Mouse (Mus musculus) megakaryocyte, adult 5-6 weeks (primary cell): ENCODE results near the gene Mcl1. TPM values are rescaled to one million over a fixed set of nuclear protein-coding genes. Genes with fewer than 3 reads are reported as not detected.

Source experiments
- ATAC-seq: 2 replicates; pipeline ENCODE4 v1.8.0; 2016; ENCODE audit warnings: mild to moderate bottlenecking, inconsistent platforms; ENCODE audit not compliant: poor library complexity, severe bottlenecking
- total RNA-seq, 2 experiments: library from RNA; stranded (forward) in 1 of 2; stranded (reverse) in 1 of 2; fragments of 153-499, 151-499 nt in 1 of 2; fragments of 221-1000, 200-1000 nt in 1 of 2; gene quantifications; 2 replicates each; pipeline versions ENCODE4 v1.2.3 to v1.2.4; 2015 to 2017

The Mcl1 gene
- total RNA-seq, 2 experiments from 2014 or later = 343 to 463 TPM

- peak; percentile 80 for ATAC-seq
Measured at GRCm38 (mm10) chr3:95706273-95706672, 47.7 kb downstream of the Mcl1 start.

GRCm38 (mm10) chr3:95707497-95707896 is 48.9 kb downstream of the Mcl1 start:
- peak; percentile 75 for ATAC-seq

- ATAC-seq = peak; percentile 73
Measured at GRCm38 (mm10) chr3:95709044-95709443, 50.5 kb downstream of the Mcl1 start.

DNA sequence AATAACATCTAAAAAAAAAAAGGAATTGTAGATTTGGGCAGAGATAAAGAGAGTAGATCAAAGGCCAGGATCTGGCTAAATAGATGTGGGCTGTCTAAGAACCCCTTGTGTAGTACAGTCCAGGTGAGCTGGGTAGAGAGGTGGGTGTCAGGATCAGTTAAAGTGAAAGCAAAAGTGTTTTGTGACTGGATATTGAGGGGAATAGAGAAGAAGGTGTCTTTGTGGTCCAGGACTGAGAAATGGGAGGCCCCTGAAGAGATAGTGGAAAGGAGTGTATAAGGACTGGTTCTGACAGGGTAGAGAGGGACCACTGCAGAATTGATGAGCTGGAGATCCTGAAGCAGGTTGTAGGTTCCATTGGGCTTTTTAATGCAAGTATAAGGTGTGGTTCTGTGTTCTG is 51.4 kb downstream of the Mcl1 start:
- ATAC-seq = no peak

Other genes with a start within 250 kb of the Mcl1 start
- 26.8 and 30.6 TPM in 2 replicates for gene Arnt, start 224.4 kb upstream of the Mcl1 start, total RNA-seq (2015)
- gene Arnt, start 224.4 kb upstream of the Mcl1 start, total RNA-seq (2017) = 27.8 and 36.1 TPM in 2 replicates
- 0.11 TPM in 1 of 2 replicates, not detected in the other for gene Ctsk, start 159.5 kb upstream of the Mcl1 start, total RNA-seq (2015)
- gene Ctsk, start 159.5 kb upstream of the Mcl1 start, total RNA-seq (2017) = 0.33 and 0.62 TPM in 2 replicates
- 1,196 and 1,415 TPM in 2 replicates for gene Ctss, start 132.0 kb upstream of the Mcl1 start, total RNA-seq (2015)
- gene Ctss, start 132.0 kb upstream of the Mcl1 start, total RNA-seq (2017) = 1,721 and 1,924 TPM in 2 replicates
- not detected in 2 replicates for gene Hormad1, start 99.1 kb upstream of the Mcl1 start, total RNA-seq (2015)
- gene Hormad1, start 99.1 kb upstream of the Mcl1 start, total RNA-seq (2017) = 0.48 TPM in 1 of 2 replicates, not detected in the other
- gene Golph3l, start 69.9 kb upstream of the Mcl1 start, total RNA-seq (2015) = 53.2 and 56.8 TPM in 2 replicates
- 55.5 and 56.5 TPM in 2 replicates for gene Golph3l, start 69.9 kb upstream of the Mcl1 start, total RNA-seq (2017)
- 54.7 and 64.2 TPM in 2 replicates for gene Ensa, start 33.8 kb upstream of the Mcl1 start, total RNA-seq (2015)
- 94.3 and 94.8 TPM in 2 replicates for gene Ensa, start 33.8 kb upstream of the Mcl1 start, total RNA-seq (2017)
- gene Adamtsl4, start 29.1 kb downstream of the Mcl1 start, total RNA-seq (2015) = 0.85 and 1.3 TPM in 2 replicates
- 0.59 and 0.77 TPM in 2 replicates for gene Adamtsl4, start 29.1 kb downstream of the Mcl1 start, total RNA-seq (2017)
- 3.6 and 7.3 TPM in 2 replicates for gene Ecm1, start 80.8 kb downstream of the Mcl1 start, total RNA-seq (2015)
- gene Ecm1, start 80.8 kb downstream of the Mcl1 start, total RNA-seq (2017) = 1.0 and 1.9 TPM in 2 replicates
- gene Tars2, start 101.4 kb downstream of the Mcl1 start, total RNA-seq (2015) = 10.2 and 10.7 TPM in 2 replicates
- 14.4 and 15.0 TPM in 2 replicates for gene Tars2, start 101.4 kb downstream of the Mcl1 start, total RNA-seq (2017)
- gene Rprd2, start 160.1 kb downstream of the Mcl1 start, total RNA-seq (2015) = 51.6 and 57.0 TPM in 2 replicates
- gene Rprd2, start 160.1 kb downstream of the Mcl1 start, total RNA-seq (2017) = 17.9 and 26.9 TPM in 2 replicates
- 27.3 and 29.1 TPM in 2 replicates for gene Prpf3, start 197.1 kb downstream of the Mcl1 start, total RNA-seq (2015)
- 15.7 and 25.9 TPM in 2 replicates for gene Prpf3, start 197.1 kb downstream of the Mcl1 start, total RNA-seq (2017)
- gene Mrps21, start 212.7 kb downstream of the Mcl1 start, total RNA-seq (2015) = 143 and 165 TPM in 2 replicates
- 333 and 410 TPM in 2 replicates for gene Mrps21, start 212.7 kb downstream of the Mcl1 start, total RNA-seq (2017)
- 1.0 and 1.2 TPM in 2 replicates for gene Ciart, start 223.5 kb downstream of the Mcl1 start, total RNA-seq (2015)
- gene Ciart, start 223.5 kb downstream of the Mcl1 start, total RNA-seq (2017) = 0.85 and 1.6 TPM in 2 replicates
- 88.2 and 97.9 TPM in 2 replicates for gene BC028528, start 233.2 kb downstream of the Mcl1 start, total RNA-seq (2015)
- gene BC028528, start 233.2 kb downstream of the Mcl1 start, total RNA-seq (2017) = 114 and 117 TPM in 2 replicates
- 28.3 and 31.4 TPM in 2 replicates for gene Aph1a, start 235.2 kb downstream of the Mcl1 start, total RNA-seq (2015)
- 38.9 and 39.2 TPM in 2 replicates for gene Aph1a, start 235.2 kb downstream of the Mcl1 start, total RNA-seq (2017)
- not detected in 2 replicates for gene Car14, start 245.9 kb downstream of the Mcl1 start, total RNA-seq (2015)
- gene Car14, start 245.9 kb downstream of the Mcl1 start, total RNA-seq (2017) = not detected in 2 replicates